Mouse (Mus musculus): ENCODE measurements at regions not wholly inside any gene's neighbourhood (a gene's known extent, or its start where the extent isn't known, plus 50 kb on each side); places are given as distances from the start of the nearest gene placed in this dataset.

GRCm38 (mm10) chr13:70019999-70020838, 218.0 kb downstream of the Med10 start:
- dilution Hi-C loops (cut with MboI; ENCODE audit: extremely low pct_ligation_motif_present, extremely low pct_unique_long_range_greater_than_20kb, low sequenced_read_pairs), result no loop called here
- Histone ChIP-seq H3K4me2 (ENCODE audit: insufficient read depth, low read depth, poor library complexity, severe bottlenecking) (no peak overlapping the region), H3K27ac (ENCODE audit: insufficient read depth, low read depth) (no peak overlapping the region)

DNA sequence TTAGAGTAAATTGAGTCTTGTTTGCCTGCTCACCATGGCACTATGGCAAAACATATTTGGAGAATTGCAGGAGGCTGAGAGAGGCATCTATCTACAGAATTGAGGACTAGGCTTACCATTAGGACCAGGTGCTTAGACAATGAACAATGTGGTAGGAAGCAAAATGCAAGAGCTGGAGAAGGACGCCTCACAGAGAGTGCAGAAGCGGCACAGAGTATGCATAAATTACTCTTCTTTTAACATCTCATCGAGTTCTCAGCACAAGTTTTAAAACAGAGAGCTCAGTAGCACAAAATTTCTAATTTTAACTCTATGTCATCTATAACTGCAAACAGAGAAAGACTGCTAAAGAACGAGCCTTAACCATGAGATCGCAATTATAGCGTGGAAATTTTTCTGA, 231.1 kb downstream of the Med10 start:
- DNase-seq (ENCODE audit: extremely low read depth), result no peak
- Histone ChIP-seq H3K9ac (ENCODE audit: insufficient read depth, low read depth) (no peak overlapping the region), H3K4me3 (replicated peaks in 1 of 3; ENCODE audit: low read depth in 2 of 3, low read length in 2 of 3, poor library complexity in 1 of 3) (no peak overlapping the region), H3K79me2 (replicated peaks; ENCODE audit: control insufficient read depth, extremely low read depth, insufficient read depth, poor library complexity, severe bottlenecking) (no peaks in the 10 kb centered on the region), H3K36me3 (replicated peaks in 1 of 2; ENCODE audit: control insufficient read depth in 1 of 2, insufficient read depth in 1 of 2, low read length in 1 of 2) (no peaks in the 10 kb centered on the region), H3K27me3 (replicated peaks) (no peaks in the 10 kb centered on the region), H3K27ac (ENCODE audit: insufficient read depth, low read depth) (no peak overlapping the region), H3K9me3 (replicated peaks; ENCODE audit: low read length) (peaks cover 69% of the 10 kb centered on the region), H3K4me2 (ENCODE audit: insufficient read depth, low read depth, poor library complexity, severe bottlenecking) (no peak overlapping the region), H3K4me1 (ENCODE audit: control insufficient read depth in 1 of 2, insufficient read depth in 2 of 2) (no peaks in the 10 kb centered on the region)
- in situ Hi-C loops (cut with MboI; ENCODE audit: low pct_ligation_motif_present, low pct_unique_long_range_greater_than_20kb, low sequenced_read_pairs), result no loop called here
- dilution Hi-C loops (cut with MboI; ENCODE audit: extremely low pct_ligation_motif_present, extremely low pct_unique_long_range_greater_than_20kb, low sequenced_read_pairs), result no loop called here
- TF ChIP-seq POLR2AphosphoS2 (IDR thresholded peaks at IDR 0.05; ENCODE audit: low read depth, low read length) (no peak), MAX (IDR thresholded peaks at IDR 0.05; ENCODE audit: low read length) (no peak), MYC (IDR thresholded peaks at IDR 0.05; ENCODE audit: low read depth, low read length) (no peak), ZMIZ1 (IDR thresholded peaks at IDR 0.05; ENCODE audit: low read depth, low read length) (no peak), IRF4 (IDR thresholded peaks at IDR 0.05; ENCODE audit: low read depth, low read length) (no peak), USF2 (conservative IDR thresholded peaks at IDR 0.05; ENCODE audit: low read depth, low read length) (no peak), RAD21 (IDR thresholded peaks at IDR 0.05; ENCODE audit: low read depth, low read length) (no peak), SIN3A (IDR thresholded peaks at IDR 0.05; ENCODE audit: low read length) (no peak), ETS1 (conservative IDR thresholded peaks at IDR 0.05; ENCODE audit: low read depth, low read length) (no peak), CHD1 (IDR thresholded peaks at IDR 0.05; ENCODE audit: low read depth, low read length) (no peak), MXI1 (IDR thresholded peaks at IDR 0.05; ENCODE audit: low read depth, low read length) (no peak), EP300 (IDR thresholded peaks at IDR 0.05; ENCODE audit: low read length) (no peak), CHD2 (IDR thresholded peaks at IDR 0.05; ENCODE audit: low read length) (no peak), SMC3 (IDR thresholded peaks at IDR 0.05; ENCODE audit: low read depth, low read length) (no peak), ZKSCAN1 (IDR thresholded peaks at IDR 0.05; ENCODE audit: borderline replicate concordance, low read depth, low read length) (no peak), ZNF384 (IDR thresholded peaks at IDR 0.05; ENCODE audit: low read depth, low read length) (no peak)

More at GRCm38 (mm10) chr13:70019999-70020838, 218.0 kb downstream of the Med10 start:
- peaks cover 52% of the 10 kb centered on the region for H3K9me3 ChIP-seq (replicated peaks; ENCODE audit: low read length)
- in situ Hi-C loops (cut with MboI; ENCODE audit: low pct_ligation_motif_present, low pct_unique_long_range_greater_than_20kb, low sequenced_read_pairs), result no loop called here
- H3K79me2 ChIP-seq (replicated peaks; ENCODE audit: control insufficient read depth, extremely low read depth, insufficient read depth, poor library complexity, severe bottlenecking), result no peaks in the 10 kb centered on the region
- no peaks in the 10 kb centered on the region for H3K27me3 ChIP-seq (replicated peaks)
- H3K36me3 ChIP-seq (replicated peaks in 1 of 2; ENCODE audit: control insufficient read depth in 1 of 2, insufficient read depth in 1 of 2, low read length in 1 of 2), result no peaks in the 10 kb centered on the region
- H3K4me1 ChIP-seq (ENCODE audit: control insufficient read depth in 1 of 2, insufficient read depth in 2 of 2), result no peaks in the 10 kb centered on the region
- no peak for DNase-seq (ENCODE audit: extremely low read depth)
- no peak overlapping the region for H3K9ac ChIP-seq (ENCODE audit: insufficient read depth, low read depth)
- H3K4me3 ChIP-seq (replicated peaks in 1 of 3; ENCODE audit: low read depth in 2 of 3, low read length in 2 of 3, poor library complexity in 1 of 3), result no peak overlapping the region
- TF ChIP-seq BHLHE40 (IDR thresholded peaks at IDR 0.05; ENCODE audit: low read depth, low read length), result no peak
- no peak for TF ChIP-seq CTCF (conservative IDR thresholded peaks at IDR 0.05 in 1 of 2, IDR thresholded peaks at IDR 0.05 in 1 of 2; ENCODE audit: low read depth in 2 of 2, low read length in 2 of 2)
- TF ChIP-seq MXI1 (IDR thresholded peaks at IDR 0.05; ENCODE audit: low read depth, low read length), result no peak
- TF ChIP-seq CHD2 (IDR thresholded peaks at IDR 0.05; ENCODE audit: low read length), result no peak
- TF ChIP-seq MAZ (IDR thresholded peaks at IDR 0.05; ENCODE audit: low read depth, low read length), result no peak
- TF ChIP-seq MEF2A (IDR thresholded peaks at IDR 0.05; ENCODE audit: borderline replicate concordance, low read depth, low read length), result no peak
- TF ChIP-seq MYC (IDR thresholded peaks at IDR 0.05; ENCODE audit: low read depth, low read length), result no peak
- no peak for TF ChIP-seq UBTF (IDR thresholded peaks at IDR 0.05; ENCODE audit: low read depth, low read length)
- no peak for TF ChIP-seq KAT2A (IDR thresholded peaks at IDR 0.05; ENCODE audit: insufficient replicate concordance, low read length)
- no peak for TF ChIP-seq SIN3A (IDR thresholded peaks at IDR 0.05; ENCODE audit: low read length)
- no peak for TF ChIP-seq JUND (conservative IDR thresholded peaks at IDR 0.05; ENCODE audit: low read depth, low read length)
- TF ChIP-seq HCFC1 (IDR thresholded peaks at IDR 0.05; ENCODE audit: low read depth, low read length), result no peak
- TF ChIP-seq ELF1 (IDR thresholded peaks at IDR 0.05; ENCODE audit: low read depth, low read length), result no peak
- TF ChIP-seq PAX5 (IDR thresholded peaks at IDR 0.05; ENCODE audit: low read length), result no peak
- no peak for TF ChIP-seq ZMIZ1 (IDR thresholded peaks at IDR 0.05; ENCODE audit: low read depth, low read length)
- no peak for TF ChIP-seq IRF4 (IDR thresholded peaks at IDR 0.05; ENCODE audit: low read depth, low read length)
- TF ChIP-seq EP300 (IDR thresholded peaks at IDR 0.05; ENCODE audit: low read length), result no peak
- no peak for TF ChIP-seq RCOR1 (conservative IDR thresholded peaks at IDR 0.05; ENCODE audit: low read depth, low read length)
- no peak for TF ChIP-seq NRF1 (IDR thresholded peaks at IDR 0.05; ENCODE audit: low read depth, low read length)
- TF ChIP-seq CHD1 (IDR thresholded peaks at IDR 0.05; ENCODE audit: low read depth, low read length), result no peak
